Mouse (Mus musculus) frontal cortex, adult (tissue): ENCODE data around the gene Ccdc180.

Experiments
- ATAC-seq: cut with Nextera tagmentation; 2 replicates; pipeline ENCODE4 v1.9.2; 2017; ENCODE audit warnings: mild to moderate bottlenecking, moderate library complexity, mixed read lengths; ENCODE audit not compliant: low TSS enrichment

Ccdc180 gene

DNA sequence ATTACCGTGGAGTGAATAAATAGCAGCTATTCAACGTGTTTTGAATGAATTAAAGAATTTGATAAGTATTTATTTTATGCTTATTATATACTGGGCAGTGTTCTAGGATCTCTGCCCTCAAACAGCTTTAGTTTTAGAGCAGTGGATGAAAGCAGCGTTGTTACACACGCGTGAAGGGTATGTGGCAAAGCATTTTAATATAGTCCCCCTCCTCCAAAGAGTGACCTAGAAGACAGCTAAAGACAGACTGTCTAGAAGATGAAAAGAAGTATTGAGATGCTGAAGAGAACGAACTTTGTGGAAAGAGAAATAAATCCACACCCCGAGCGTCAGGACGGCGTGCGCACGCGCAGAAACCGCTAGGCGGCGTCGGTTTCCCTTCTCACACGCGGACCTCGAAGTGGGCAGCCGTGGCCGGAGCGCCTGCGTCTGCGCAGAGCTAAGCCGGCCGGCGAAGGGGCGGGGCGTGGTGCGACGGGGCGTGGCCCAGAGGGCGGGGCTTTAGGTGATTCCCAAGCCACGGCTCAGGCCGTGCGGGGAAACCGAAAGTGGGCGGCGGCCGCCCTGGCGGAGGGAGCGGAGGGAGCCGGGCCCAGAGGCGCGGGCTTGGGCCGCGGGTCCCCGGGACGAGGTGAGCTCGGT lies 81.8 kb downstream of the Ccdc180 start:
- peak; percentile 91 for ATAC-seq

DNA sequence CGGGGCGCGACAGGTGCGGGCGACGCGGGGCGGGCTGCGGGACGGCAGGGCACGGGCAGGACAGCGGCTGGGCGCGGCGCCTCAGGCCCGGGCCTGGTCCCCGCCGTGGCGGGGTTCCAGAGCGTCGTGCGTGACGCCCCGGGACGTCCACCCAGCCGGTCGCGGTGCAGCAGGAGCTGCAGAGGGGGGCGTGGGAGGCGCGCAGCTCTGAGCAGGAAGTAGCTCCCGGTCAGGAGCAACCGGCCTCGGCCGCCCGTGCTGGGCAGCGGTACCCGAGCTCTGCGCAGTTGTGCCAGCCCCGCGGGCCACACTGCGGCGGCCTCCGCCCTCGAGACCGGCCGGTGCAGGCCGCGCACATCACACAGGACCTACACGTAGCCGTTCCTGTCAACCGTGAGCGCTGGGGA lies 82.3 kb downstream of the Ccdc180 start:
- peak; percentile 87 for ATAC-seq

DNA sequence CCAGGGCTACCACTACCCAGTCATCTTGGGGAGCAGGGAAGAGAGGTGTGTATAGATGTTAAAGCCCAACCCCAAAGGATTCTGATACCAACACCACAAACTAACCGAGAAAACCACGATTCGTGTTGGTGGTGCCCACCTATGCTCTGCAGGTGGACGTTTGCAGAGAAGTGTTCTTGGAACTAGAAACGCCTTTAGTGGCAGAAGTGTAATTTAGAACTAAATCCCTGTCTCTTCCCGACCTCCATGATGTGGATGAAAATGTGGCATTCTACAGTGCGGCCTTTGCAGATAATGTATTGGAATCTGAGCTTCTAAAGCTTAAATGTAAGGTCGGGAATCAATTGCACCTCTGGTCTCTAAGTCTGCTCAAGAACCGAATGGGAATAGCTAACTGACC lies 82.8 kb downstream of the Ccdc180 start:
- no peak; the same call in 1 of the 2 replicates for ATAC-seq

DNA sequence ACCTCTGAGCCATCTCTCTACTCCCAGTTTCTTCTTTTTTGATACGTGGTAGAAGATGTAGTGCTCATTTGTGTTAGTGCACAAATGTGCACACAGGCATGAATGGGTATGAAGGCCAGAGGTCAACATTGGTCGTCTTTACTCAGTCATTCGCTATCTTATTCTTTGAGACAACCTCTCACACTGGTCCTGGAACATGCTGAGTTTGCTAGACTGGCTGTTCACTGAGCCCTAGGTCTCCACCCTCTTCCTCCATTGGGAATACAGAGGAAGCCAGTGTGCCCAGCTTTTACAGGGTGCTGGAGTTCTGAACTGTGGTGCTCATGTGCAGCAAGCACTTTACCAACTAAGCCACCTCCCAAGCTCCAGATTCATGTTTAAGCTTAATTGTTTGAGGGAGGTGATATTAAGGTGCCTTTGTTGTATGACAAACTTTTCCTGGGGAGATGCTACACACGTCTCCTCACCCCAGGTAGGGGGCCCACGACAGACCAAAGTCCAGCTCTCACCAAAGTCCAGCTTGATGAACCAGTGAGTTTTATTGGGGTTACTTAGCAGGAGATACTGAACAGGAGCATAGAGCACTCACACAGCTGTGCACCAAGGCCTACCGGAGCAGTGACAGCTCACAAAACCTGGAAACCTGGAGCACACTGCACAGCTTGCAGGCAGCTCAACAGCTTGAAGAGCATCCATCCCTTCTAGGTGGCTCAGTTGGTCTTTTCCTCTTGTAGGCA lies 87.0 kb downstream of the Ccdc180 start:
- ATAC-seq: no peak

DNA sequence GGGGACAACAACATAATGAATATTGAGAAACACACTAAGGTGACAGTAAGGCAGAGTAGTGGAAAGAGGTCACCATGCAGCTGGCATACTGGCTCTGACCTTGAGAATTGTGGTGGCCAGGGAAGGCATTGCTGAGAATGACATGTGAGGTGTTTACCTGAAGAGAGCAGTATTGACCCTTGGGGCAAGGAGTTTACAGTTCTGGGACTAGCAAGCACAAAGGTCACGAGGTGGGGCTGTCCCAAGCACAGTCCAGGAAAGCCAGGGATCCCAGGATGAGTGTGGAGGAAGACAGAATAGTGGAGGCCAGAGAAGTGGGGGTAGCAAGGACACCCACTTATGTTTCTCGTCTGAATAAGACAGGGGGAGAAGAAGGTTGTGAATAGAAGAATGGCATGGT lies 89.8 kb downstream of the Ccdc180 start:
- no peak for ATAC-seq

DNA sequence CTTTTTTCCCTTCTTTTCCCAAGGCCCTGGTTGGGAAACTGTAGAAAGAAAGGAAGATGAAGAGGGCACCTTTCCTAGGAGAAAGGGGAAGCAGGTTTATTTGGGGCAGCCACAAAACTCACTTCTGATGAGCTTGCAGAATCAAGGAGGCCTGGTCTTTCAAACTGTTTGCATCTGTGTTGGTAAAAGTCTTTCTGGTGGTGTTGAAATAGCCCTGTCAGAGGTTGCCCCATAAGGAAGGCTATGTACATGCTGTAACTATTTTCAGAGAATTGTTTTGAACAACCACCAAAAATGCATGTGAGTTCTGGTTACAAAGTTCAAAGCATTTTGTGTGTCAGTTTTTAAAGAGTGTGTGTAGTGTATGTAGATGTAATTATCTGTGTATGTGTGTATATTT lies 91.0 kb downstream of the Ccdc180 start:
- ATAC-seq: no peak

GRCm38 (mm10) chr4:45990427-45991135 lies 100.5 kb downstream of the Ccdc180 start:
- no peak for ATAC-seq

GRCm38 (mm10) chr4:45998536-45998935 lies 108.4 kb downstream of the Ccdc180 start:
- peak; percentile 47 for ATAC-seq
